Mouse (Mus musculus) kidney, embryonic 16.5 days (tissue): ENCODE data around the gene Nelfe. TPM values are rescaled to one million over a fixed set of nuclear protein-coding genes. Genes with fewer than 3 reads are reported as not detected.
"Not testable (repeated sequence)": the region's sequence is repeated elsewhere in the genome, so short reads cannot be mapped to it uniquely, and the experiment has no call there.

Experiments
- ATAC-seq: fragments of 200-750 bp; cut with Nextera tagmentation; 2 replicates; pipeline ENCODE4 v1.8.0; 2017; ENCODE audit warnings: moderate TSS enrichment; ENCODE audit not compliant: low FRiP score, low TSS enrichment
- H3K27ac ChIP-seq: fragments of 300-500 bp; sonication (generic); 2 replicates; pipeline ENCODE4 v1.5.1; 2014; ENCODE audit warnings: low read length
- H3K27me3 ChIP-seq: fragments of 300-500 bp; sonication (generic); 2 replicates; pipeline ENCODE4 v1.6.1; 2014; ENCODE audit warnings: low read length, control low read depth, mixed read lengths; ENCODE audit not compliant: insufficient read depth
- H3K36me3 ChIP-seq: fragments of 300-500 bp; sonication (generic); 2 replicates; pipeline ENCODE4 v1.6.1; 2014; ENCODE audit warnings: low read length, control low read depth, mixed read lengths; ENCODE audit not compliant: insufficient read depth
- H3K4me1 ChIP-seq: fragments of 300-500 bp; sonication (generic); 2 replicates; pipeline ENCODE4 v1.6.1; 2014; ENCODE audit warnings: low read length, control low read depth, mixed read lengths; ENCODE audit not compliant: insufficient read depth
- H3K4me2 ChIP-seq: fragments of 300-500 bp; sonication (generic); replicated peaks from 2 replicates; pipeline ENCODE4 v1.6.1; 2014; ENCODE audit warnings: low read depth, low read length
- H3K4me3 ChIP-seq: fragments of 300-500 bp; sonication (generic); 2 replicates; pipeline ENCODE4 v1.5.1; 2014; ENCODE audit warnings: mild to moderate bottlenecking, low read length
- H3K9ac ChIP-seq: fragments of 300-500 bp; sonication (generic); replicated peaks from 2 replicates; pipeline ENCODE4 v1.6.1; 2014; ENCODE audit warnings: low read length
- H3K9me3 ChIP-seq: fragments of 300-500 bp; sonication (generic); 2 replicates; pipeline ENCODE4 v1.6.1; 2016; ENCODE audit warnings: low read length, control low read depth
- whole genome bisulfite sequencing: fragments of 180-500 bp; shearing (Covaris S2); extraction: QIAGEN DNeasy Blood & Tissue Kit; methylation state at CpG from one replicate; pipeline ENCODE4 v1.1.7; 2014; 5-methylcytosine and 5-hydroxymethylcytosine counted together
- polyA plus RNA-seq: library from polyadenylated mRNA; unstranded; fragments of >200 nt; fragmentation: Nextera tagmentation; extraction: Ambion mirVana; gene quantifications from 2 replicates; pipeline ENCODE4 v1.2.1, GENCODE M21; 2015

The Nelfe gene
- polyA plus RNA-seq, 1 experiment from 2014 or later = 121 TPM

DNA sequence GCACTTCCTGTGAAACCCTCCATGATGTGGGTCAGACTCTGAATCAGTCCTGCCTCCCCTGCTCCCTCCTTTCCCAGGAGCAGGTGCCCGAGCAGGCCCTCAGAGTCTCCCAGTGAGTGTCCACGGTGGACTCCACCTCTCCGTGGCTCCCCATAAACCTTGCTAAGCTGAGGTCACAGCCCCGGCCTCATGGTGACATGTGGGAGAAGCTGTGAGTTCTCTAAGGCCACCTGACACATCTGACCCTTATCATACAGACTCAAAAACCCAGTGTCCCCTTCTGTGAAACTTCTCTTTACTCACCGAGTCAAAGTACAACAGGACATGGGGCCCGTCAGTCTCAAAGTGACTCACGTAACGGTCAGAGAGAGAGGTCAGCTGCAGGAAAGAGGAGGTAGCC, 39.4 kb upstream of the Nelfe start:
- not testable (repeated sequence) for H3K27ac ChIP-seq, H3K27me3 ChIP-seq, H3K4me1 ChIP-seq, H3K9ac ChIP-seq, H3K36me3 ChIP-seq, H3K9me3 ChIP-seq, ATAC-seq, H3K4me2 ChIP-seq, H3K4me3 ChIP-seq
- WGBS = 62% methylated on average over 7 of the region's 8 CpGs

- no peak overlapping the region for H3K9ac ChIP-seq
- H3K4me2 ChIP-seq = no peak overlapping the region
- H3K27ac ChIP-seq = no peak overlapping the region
- no peaks in the 10 kb centered on the region for H3K27me3 ChIP-seq
- no peaks in the 10 kb centered on the region for H3K36me3 ChIP-seq
- no peak overlapping the region for H3K4me3 ChIP-seq
- H3K4me1 ChIP-seq = no peaks in the 10 kb centered on the region
- no peak for ATAC-seq
- H3K9me3 ChIP-seq = no peaks in the 10 kb centered on the region
- 65% methylated on average over 15 of the region's 15 CpGs for WGBS
These were observed 38.9 kb upstream of the Nelfe start for GRCm38 (mm10) chr17:34811275-34811674.

GRCm38 (mm10) chr17:34813747-34814146, 36.4 kb upstream of the Nelfe start:
- H3K27ac ChIP-seq, H3K9me3 ChIP-seq, H3K36me3 ChIP-seq, H3K4me2 ChIP-seq, H3K4me1 ChIP-seq, H3K4me3 ChIP-seq, H3K9ac ChIP-seq, H3K27me3 ChIP-seq, ATAC-seq: not testable (repeated sequence)
- 67% methylated on average over 11 of the region's 12 CpGs for WGBS

DNA sequence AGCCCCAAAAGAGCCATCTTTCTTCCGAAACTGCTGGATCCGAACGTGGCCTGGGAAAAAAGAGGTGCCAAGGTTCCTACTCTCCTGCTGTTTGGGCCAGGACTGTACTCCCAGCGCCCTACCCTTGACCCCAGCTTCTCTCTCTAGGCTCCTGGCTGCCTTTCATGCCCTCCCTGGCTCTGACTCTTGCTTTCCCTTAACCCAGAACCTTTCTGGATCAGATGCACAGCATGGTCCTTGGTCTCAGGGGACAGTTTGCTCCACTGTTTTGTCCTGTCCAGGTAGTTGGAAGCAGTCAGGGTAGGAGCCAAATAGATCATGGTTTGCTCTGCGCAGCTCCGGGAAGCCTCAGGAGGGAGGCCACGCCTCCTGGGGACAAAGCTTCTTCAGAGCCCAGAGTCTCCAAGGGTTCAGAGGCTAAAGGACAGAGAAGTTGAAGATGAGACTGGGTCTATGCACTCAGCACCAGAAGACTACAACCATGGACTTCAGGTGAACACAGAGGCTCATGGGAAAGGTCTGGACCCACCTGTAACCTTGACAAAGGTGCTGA, 35.3 kb upstream of the Nelfe start:
- 74% methylated on average over 7 of the region's 7 CpGs for WGBS
- no peak overlapping the region for H3K27ac ChIP-seq
- no peak for ATAC-seq
- H3K4me3 ChIP-seq = no peak overlapping the region
- H3K4me2 ChIP-seq = no peak overlapping the region
- no peaks in the 10 kb centered on the region for H3K36me3 ChIP-seq
- H3K27me3 ChIP-seq = no peaks in the 10 kb centered on the region
- no peaks in the 10 kb centered on the region for H3K4me1 ChIP-seq
- H3K9me3 ChIP-seq = no peaks in the 10 kb centered on the region
- no peak overlapping the region for H3K9ac ChIP-seq

GRCm38 (mm10) chr17:34830776-34831175, 19.4 kb upstream of the Nelfe start:
- 82% methylated on average over 1 of the region's 1 CpGs for WGBS
- H3K9me3 ChIP-seq, ATAC-seq, H3K4me2 ChIP-seq, H3K9ac ChIP-seq, H3K27ac ChIP-seq, H3K27me3 ChIP-seq, H3K4me1 ChIP-seq, H3K4me3 ChIP-seq: not testable (repeated sequence)
- H3K36me3 ChIP-seq = peaks cover 52% of the 10 kb centered on the region

DNA sequence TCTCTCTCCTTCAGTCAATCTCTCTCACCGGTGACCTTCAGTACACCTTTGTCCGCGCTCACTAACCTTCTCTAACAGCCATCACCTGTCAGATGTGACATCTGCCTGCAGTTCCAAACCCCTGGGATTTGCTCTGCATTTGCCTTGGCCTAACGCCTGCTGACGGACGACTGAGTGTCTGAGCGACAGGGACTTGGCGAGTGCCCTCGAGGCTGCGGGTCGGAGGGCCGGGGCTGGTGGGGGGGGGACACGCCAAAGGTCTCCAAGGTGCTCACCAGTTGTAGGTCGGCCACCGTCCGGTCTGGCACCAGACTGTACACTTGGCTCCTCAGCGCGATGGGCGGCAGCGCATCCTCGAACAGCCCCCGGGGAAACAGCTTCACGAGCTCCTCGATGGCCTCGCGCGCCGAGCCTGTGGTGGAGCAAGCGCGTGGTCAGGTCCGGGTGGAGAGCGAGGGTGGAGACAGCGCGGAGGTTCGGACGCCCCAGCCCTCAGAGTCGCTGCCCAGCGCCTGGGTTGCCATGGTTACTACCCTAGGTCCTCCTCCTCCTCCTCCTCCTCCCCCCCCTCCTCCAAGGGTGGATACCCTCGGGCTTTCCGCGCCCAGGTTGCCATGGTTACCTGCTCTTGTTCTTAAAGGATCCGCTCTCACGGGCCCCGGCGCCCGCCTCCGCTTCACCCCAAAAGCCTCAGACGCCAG, 13.9 kb upstream of the Nelfe start:
- H3K9ac ChIP-seq = peak overlapping the region; percentile 87
- peak overlapping the region; percentile 74 for H3K4me3 ChIP-seq
- peaks cover 31% of the 10 kb centered on the region for H3K36me3 ChIP-seq
- peak; percentile 67 for ATAC-seq
- H3K27me3 ChIP-seq = no peaks in the 10 kb centered on the region
- peak overlapping the region; percentile 80 for H3K27ac ChIP-seq
- peaks cover 16% of the 10 kb centered on the region for H3K4me1 ChIP-seq
- 4% methylated on average over 45 of the region's 48 CpGs for WGBS
- peak overlapping the region; percentile 97 for H3K4me2 ChIP-seq
- H3K9me3 ChIP-seq = no peaks in the 10 kb centered on the region

- Histone ChIP-seq H3K9me3 (no peaks in the 10 kb centered on the region), H3K4me1 (peaks cover 16% of the 10 kb centered on the region), H3K36me3 (peaks cover 33% of the 10 kb centered on the region), H3K27me3 (no peaks in the 10 kb centered on the region), H3K27ac (peak within 1 kb of the TSS; percentile 80), H3K4me2 (peak within 1 kb of the TSS; percentile 97), H3K9ac (peak within 1 kb of the TSS; percentile 87), H3K4me3 (peak within 1 kb of the TSS; percentile 74)
- under 1% methylated on average over 40 of the region's 40 CpGs for WGBS
- peak; percentile 94 for ATAC-seq
These were observed 13.4 kb upstream of the Nelfe start, which contains the start of the genes Stk19 and Dxo for GRCm38 (mm10) chr17:34836856-34837221. Gene Stk19 (minus strand): TSS chr17:34836945. Gene Dxo (plus strand): TSS chr17:34837019.

DNA sequence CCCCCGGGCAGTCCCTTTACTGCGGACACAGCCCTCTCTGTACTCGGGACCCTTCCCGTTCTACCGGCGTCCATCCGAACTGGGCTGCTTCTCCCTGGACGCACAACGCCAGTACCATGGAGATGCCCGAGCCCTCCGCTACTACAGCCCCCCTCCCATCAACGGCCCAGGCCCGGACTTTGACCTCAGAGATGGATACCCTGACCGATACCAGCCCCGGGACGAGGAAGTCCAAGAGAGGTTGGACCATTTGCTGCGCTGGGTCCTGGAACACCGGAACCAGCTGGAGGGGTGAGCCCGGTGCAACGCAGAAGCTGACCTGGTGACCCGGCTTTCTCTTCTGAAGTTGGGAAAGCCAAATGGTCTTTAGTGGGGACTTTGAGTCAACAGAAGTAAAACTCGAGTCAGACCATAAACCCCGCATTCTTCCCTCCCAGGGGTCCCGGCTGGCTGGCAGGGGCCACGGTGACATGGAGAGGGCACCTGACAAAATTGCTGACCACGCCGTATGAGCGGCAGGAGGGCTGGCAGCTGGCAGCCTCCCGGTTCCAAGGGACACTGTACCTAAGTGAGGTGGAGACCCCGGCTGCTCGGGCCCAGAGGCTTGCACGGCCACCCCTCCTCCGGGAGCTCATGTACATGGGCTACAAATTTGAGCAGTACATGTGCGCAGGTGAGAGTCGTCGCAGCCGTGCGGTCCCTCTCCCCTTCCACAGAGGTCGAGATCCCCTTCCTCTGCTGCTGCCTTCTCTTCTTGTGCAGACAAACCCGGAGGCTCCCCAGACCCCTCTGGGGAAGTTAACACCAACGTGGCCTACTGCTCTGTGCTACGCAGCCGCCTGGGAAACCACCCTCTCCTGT, 12.5 kb upstream of the Nelfe start:
- ATAC-seq = peak; percentile 7; the same call in 1 of the 2 replicates
- Histone ChIP-seq H3K9me3 (no peaks in the 10 kb centered on the region), H3K9ac (peak overlapping the region; percentile 87), H3K4me3 (peak overlapping the region; percentile 74), H3K27ac (peak overlapping the region; percentile 78), H3K4me2 (peak overlapping the region; percentile 97), H3K4me1 (peaks cover 16% of the 10 kb centered on the region), H3K36me3 (peaks cover 33% of the 10 kb centered on the region), H3K27me3 (no peaks in the 10 kb centered on the region)
- WGBS = 21% methylated on average over 41 of the region's 43 CpGs

DNA sequence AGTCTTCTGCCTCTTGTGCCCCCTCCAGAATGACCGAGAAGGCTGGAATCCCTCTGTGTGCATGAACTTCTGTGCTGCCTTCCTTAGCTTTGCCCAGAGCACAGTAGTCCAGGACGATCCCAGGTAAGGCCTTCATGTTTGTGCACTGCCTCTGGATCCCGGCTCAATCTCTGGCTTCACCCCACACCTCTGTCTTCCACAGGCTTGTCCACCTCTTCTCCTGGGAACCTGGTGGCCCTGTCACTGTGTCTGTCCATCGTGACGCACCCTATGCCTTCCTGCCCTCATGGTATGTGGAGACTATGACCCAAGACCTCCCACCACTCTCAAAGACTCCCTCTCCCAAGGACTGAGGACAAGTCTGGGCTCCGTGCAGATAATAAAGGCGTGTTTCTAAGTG, 11.4 kb upstream of the Nelfe start:
- Histone ChIP-seq H3K4me1 (peaks cover 16% of the 10 kb centered on the region), H3K9me3 (no peaks in the 10 kb centered on the region), H3K9ac (no peak overlapping the region), H3K4me2 (no peak overlapping the region), H3K27ac (no peak overlapping the region), H3K4me3 (no peak overlapping the region), H3K27me3 (no peaks in the 10 kb centered on the region), H3K36me3 (peaks cover 43% of the 10 kb centered on the region)
- no peak for ATAC-seq
- 87% methylated on average over 7 of the region's 7 CpGs for WGBS
